Mouse (Mus musculus) ES-E14 (cell line): ENCODE measurements at regions not wholly inside any gene's neighbourhood (a gene's known extent, or its start where the extent isn't known, plus 50 kb on each side); places are given as distances from the start of the nearest gene placed in this dataset.

ENCODE experiments used
- DNase-seq: peaks from one replicate; pipeline ENCODE4 v3.0.0-alpha.2; 2013; ENCODE audit warnings: low read depth, low spot score
- H3K27ac ChIP-seq: 2 replicates; pipeline ENCODE4 v1.5.1; 2012; ENCODE audit warnings: low read depth, mild to moderate bottlenecking, low read length, moderate library complexity, mixed read lengths; ENCODE audit not compliant: poor library complexity, insufficient read depth, severe bottlenecking
- H3K36me3 ChIP-seq: 2 replicates; pipeline ENCODE4 v1.6.1; 2012; ENCODE audit warnings: mild to moderate bottlenecking, low read length, moderate library complexity, mixed read lengths; ENCODE audit not compliant: control insufficient read depth, poor library complexity, insufficient read depth, severe bottlenecking
- H3K4me1 ChIP-seq, 2 experiments: fragments of 150-350 bp in 1 of 2; sonication (generic) in 1 of 2; 2 replicates each; pipeline ENCODE4 v1.6.1; 2012; ENCODE audit warnings: low read length in 2 of 2, mild to moderate bottlenecking in 1 of 2, mixed read lengths in 1 of 2; ENCODE audit not compliant: control insufficient read depth in 2 of 2, insufficient read depth in 2 of 2, poor library complexity in 1 of 2
- H3K4me3 ChIP-seq, 2 experiments: fragments of 150-350 bp in 1 of 2; sonication (generic) in 1 of 2; 2 replicates each; pipeline ENCODE4 v1.5.1; 2012; ENCODE audit warnings: low read length in 2 of 2, low read depth in 1 of 2, mild to moderate bottlenecking in 1 of 2, mixed read lengths in 1 of 2; ENCODE audit not compliant: insufficient read depth in 1 of 2, poor library complexity in 1 of 2, severe bottlenecking in 1 of 2
- H3K9ac ChIP-seq: 2 replicates; pipeline ENCODE4 v1.6.1; 2012; ENCODE audit warnings: low read depth, mild to moderate bottlenecking, low read length, mixed read lengths; ENCODE audit not compliant: poor library complexity, insufficient read depth, severe bottlenecking
- H3K9me3 ChIP-seq: fragments of 150-350 bp; sonication (generic); 2 replicates; pipeline ENCODE4 v1.6.1; 2012; ENCODE audit warnings: low read depth, mild to moderate bottlenecking, low read length; ENCODE audit not compliant: control insufficient read depth, insufficient read depth
- CHD2 ChIP-seq: IDR thresholded peaks from 2 replicates; pipeline ENCODE4 v1.6.1; 2014; ENCODE audit warnings: mild to moderate bottlenecking, low read depth, low read length, inconsistent platforms
- HCFC1 ChIP-seq: IDR thresholded peaks from 2 replicates; pipeline ENCODE4 v1.6.1; 2012; ENCODE audit warnings: low read length, inconsistent platforms, borderline replicate concordance; ENCODE audit not compliant: insufficient read depth
- MAFK ChIP-seq: IDR thresholded peaks from 2 replicates; pipeline ENCODE4 v1.6.1; 2014; ENCODE audit warnings: mild to moderate bottlenecking, low read depth, low read length, inconsistent platforms; ENCODE audit not compliant: insufficient read depth
- ZC3H11A ChIP-seq: IDR thresholded peaks from 2 replicates; pipeline ENCODE4 v1.6.1; 2012; ENCODE audit warnings: low read depth, mild to moderate bottlenecking, inconsistent platforms, low read length, borderline replicate concordance
- ZNF384 ChIP-seq: IDR thresholded peaks from 2 replicates; pipeline ENCODE4 v1.6.1; 2012; ENCODE audit warnings: low read depth, low read length, inconsistent platforms
- in situ Hi-C, 2 experiments: fragments of 600-800 bp; cut with MboI; formaldehyde crosslinking; loops; one replicate each; pipeline ENCODE4 v1.15.1; 2025; ENCODE audit warnings: low sequenced_read_pairs in 2 of 2, inconsistent platforms in 1 of 2; ENCODE audit not compliant: unreplicated experiment in 2 of 2

- H3K36me3 ChIP-seq: no peaks in the 10 kb centered on the region
- no peaks in the 10 kb centered on the region for H3K9me3 ChIP-seq
- H3K27ac ChIP-seq: no peak overlapping the region
- in situ Hi-C loops: no loop called here
- DNase-seq: no peak
- H3K4me1 ChIP-seq: no peaks in the 10 kb centered on the region
- H3K4me3 ChIP-seq: no peak overlapping the region
- TF ChIP-seq ZNF384 (no peak), ZC3H11A (no peak), CHD2 (no peak), HCFC1 (no peak), MAFK (no peak)
- H3K9ac ChIP-seq: no peak overlapping the region
Observed at GRCm38 (mm10) chr8:46898697-46899445, 87.8 kb upstream of the Enpp6 start.

GRCm38 (mm10) chr8:46900826-46901225, 85.9 kb upstream of the Enpp6 start:
- Histone ChIP-seq H3K4me1 (peaks cover 0 to 2% of the 10 kb centered on the region in 2 experiments; a peak in 1 of 4 replicates), H3K4me3 (no peak overlapping the region), H3K9me3 (no peaks in the 10 kb centered on the region), H3K27ac (no peak overlapping the region), H3K36me3 (no peaks in the 10 kb centered on the region), H3K9ac (no peak overlapping the region)
- DNase-seq: no peak
- no peak for TF ChIP-seq CHD2
- no peak for TF ChIP-seq ZC3H11A
- no peak for TF ChIP-seq ZNF384
- no peak for TF ChIP-seq HCFC1
- no peak for TF ChIP-seq MAFK
- in situ Hi-C loops: no loop called here

GRCm38 (mm10) chr8:46904731-46905130, 82.0 kb upstream of the Enpp6 start:
- Histone ChIP-seq H3K4me1 (peaks cover 0 to 2% of the 10 kb centered on the region in 2 experiments; a peak in 1 of 4 replicates), H3K9ac (no peak overlapping the region), H3K4me3 (no peak overlapping the region), H3K9me3 (no peaks in the 10 kb centered on the region), H3K36me3 (no peaks in the 10 kb centered on the region), H3K27ac (no peak overlapping the region)
- TF ChIP-seq ZC3H11A: no peak
- TF ChIP-seq CHD2: no peak
- no peak for TF ChIP-seq ZNF384
- no peak for TF ChIP-seq HCFC1
- TF ChIP-seq MAFK: no peak
- DNase-seq: no peak
- in situ Hi-C loops: no loop called here

- no peak for DNase-seq
- in situ Hi-C loops: no loop called here
- Histone ChIP-seq H3K4me1 (peaks cover 0 to 2% of the 10 kb centered on the region in 2 experiments; a peak in 1 of 4 replicates), H3K36me3 (no peaks in the 10 kb centered on the region), H3K4me3 (no peak overlapping the region), H3K9me3 (no peaks in the 10 kb centered on the region), H3K9ac (no peak overlapping the region), H3K27ac (no peak overlapping the region)
- no peak for TF ChIP-seq ZNF384
- TF ChIP-seq MAFK: no peak
- TF ChIP-seq ZC3H11A: no peak
- no peak for TF ChIP-seq CHD2
- TF ChIP-seq HCFC1: no peak
Observed at GRCm38 (mm10) chr8:46907390-46907789, 79.3 kb upstream of the Enpp6 start.
